Comparison of ENCODE assay signal across 8 mouse cellular contexts in the genomic region with DNA sequence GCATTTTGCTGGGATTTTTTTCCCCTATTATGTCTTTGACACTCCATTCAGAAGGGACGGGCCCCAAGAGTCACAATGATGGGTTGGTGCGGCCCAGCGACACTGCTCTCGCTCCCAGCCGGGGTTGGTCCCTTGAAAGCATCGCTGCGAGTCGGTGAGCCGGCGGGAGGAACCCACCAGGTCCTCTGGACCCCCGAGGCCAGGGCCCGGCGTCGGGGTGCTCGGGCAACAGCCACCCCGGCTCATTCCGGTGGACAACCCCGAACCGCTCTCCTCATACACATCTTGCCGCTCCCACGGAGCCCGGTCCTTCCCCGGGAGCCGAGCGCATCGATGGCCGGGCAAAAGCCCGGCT. TPM values are rescaled to one million over a fixed set of nuclear protein-coding genes. Genes with fewer than 3 reads are reported as not detected.
DNase-seq lines count a peak whose midpoint lies in the region; ATAC-seq and TF ChIP-seq lines count a peak whose summit lies in the region.

No protein-coding gene starts in this region.

- DNase-seq in kidney, adult 2 months = no peak
- DNase-seq in kidney, postnatal 10 days = no peak
- DNase-seq in cerebellum, postnatal 14 days = no peak
- no peak for DNase-seq in thymus, postnatal 0 days (ENCODE audit: low spot score)
- no peak for DNase-seq in adrenal gland, adult (ENCODE audit: inconsistent age in 2 of 2, low spot score in 1 of 2)

- TF ChIP-seq POLR2A in kidney, adult 2 months (IDR thresholded peaks at IDR 0.05; ENCODE audit: low read depth, low read length) = no peak
- TF ChIP-seq POLR2A in bone marrow, adult 2 months (IDR thresholded peaks at IDR 0.05; ENCODE audit: borderline replicate concordance, control insufficient read depth, low read depth, low read length) = no peak; the same call in 1 of the 2 replicates

- no peaks in the 10 kb centered on the region for H3K27me3 ChIP-seq in kidney, adult 2 months (replicated peaks; ENCODE audit: control insufficient read depth, insufficient read depth, low read length)
- H3K27me3 ChIP-seq in hindbrain, embryonic 12.5 days = no peaks in the 10 kb centered on the region
- H3K27me3 ChIP-seq in midbrain, embryonic 12.5 days = no peaks in the 10 kb centered on the region

- peak overlapping the region; percentile 67 for H3K4me2 ChIP-seq in hindbrain, embryonic 12.5 days (replicated peaks)
- H3K4me2 ChIP-seq in midbrain, embryonic 12.5 days (replicated peaks) = peak overlapping the region; percentile 85

- H3K36me3 ChIP-seq in kidney, adult 2 months (ENCODE audit: control insufficient read depth, insufficient read depth, low read length) = no peaks in the 10 kb centered on the region
- H3K36me3 ChIP-seq in hindbrain, embryonic 12.5 days = peaks cover 3% of the 10 kb centered on the region; the same call in 1 of the 2 replicates
- no peaks in the 10 kb centered on the region for H3K36me3 ChIP-seq in midbrain, embryonic 12.5 days

- no peaks in the 10 kb centered on the region for H3K9me3 ChIP-seq in hindbrain, embryonic 12.5 days (replicated peaks)
- no peaks in the 10 kb centered on the region for H3K9me3 ChIP-seq in midbrain, embryonic 12.5 days

- under 1% methylated on average over 28 of the region's 28 CpGs for WGBS in kidney, adult 2 months
- WGBS in bone marrow, adult 2 months = under 1% methylated on average over 28 of the region's 28 CpGs
- whole genome bisulfite sequencing in hindbrain, embryonic 12.5 days = under 1% methylated on average over 28 of the region's 28 CpGs
- WGBS in midbrain, embryonic 12.5 days = under 1% methylated on average over 28 of the region's 28 CpGs

- H3K9ac ChIP-seq in hindbrain, embryonic 12.5 days = peak overlapping the region; percentile 96
- peak overlapping the region; percentile 96 for H3K9ac ChIP-seq in midbrain, embryonic 12.5 days (replicated peaks)

- peaks cover 7% of the 10 kb centered on the region for H3K4me1 ChIP-seq in kidney, adult 2 months (ENCODE audit: control insufficient read depth, insufficient read depth, low read length)
- peaks cover 2% of the 10 kb centered on the region; the same call in 1 of the 2 replicates for H3K4me1 ChIP-seq in bone marrow, adult 2 months (ENCODE audit: control insufficient read depth, insufficient read depth, low read length)
- H3K4me1 ChIP-seq in hindbrain, embryonic 12.5 days = peaks cover 20% of the 10 kb centered on the region
- H3K4me1 ChIP-seq in midbrain, embryonic 12.5 days = peaks cover 26% of the 10 kb centered on the region

- ATAC-seq in hindbrain, embryonic 12.5 days (ENCODE audit: low FRiP score) = peak; percentile 54; the same call in 1 of the 2 replicates
- ATAC-seq in midbrain, embryonic 12.5 days (ENCODE audit: low FRiP score, low read depth) = peak; percentile 51

- peak overlapping the region; percentile 88 for H3K4me3 ChIP-seq in kidney, adult 2 months (ENCODE audit: insufficient read depth, low read depth, low read length)
- peak overlapping the region; percentile 88 for H3K4me3 ChIP-seq in bone marrow, adult 2 months (replicated peaks; ENCODE audit: control insufficient read depth, low read depth, low read length)
- H3K4me3 ChIP-seq in hindbrain, embryonic 12.5 days = peak overlapping the region; percentile 92
- peak overlapping the region; percentile 92 for H3K4me3 ChIP-seq in midbrain, embryonic 12.5 days

- H3K27ac ChIP-seq in kidney, adult 2 months (ENCODE audit: insufficient read depth, low read depth, low read length) = peak overlapping the region; percentile 91; the same call in 1 of the 2 replicates
- H3K27ac ChIP-seq in bone marrow, adult 2 months (ENCODE audit: control insufficient read depth, insufficient read depth, low read depth, low read length, poor library complexity) = peak overlapping the region; percentile 88
- H3K27ac ChIP-seq in hindbrain, embryonic 12.5 days = peak overlapping the region; percentile 98
- peak overlapping the region; percentile 98 for H3K27ac ChIP-seq in midbrain, embryonic 12.5 days (replicated peaks)

- TF ChIP-seq CTCF in kidney, adult 2 months (conservative IDR thresholded peaks at IDR 0.05; ENCODE audit: insufficient read depth, insufficient read length, low read depth, low read length) = no peak
- no peak for TF ChIP-seq CTCF in bone marrow, adult 2 months (IDR thresholded peaks at IDR 0.05; ENCODE audit: control insufficient read depth, insufficient read depth, low read length)

RNA-seq across cellular contexts. Expression of gene Cul5, which starts 3.2 kb away (rescaled TPM):
- polyA plus RNA-seq in kidney, adult 2 months (2012; rRNA removed) = 4.2 and 5.4 TPM in 2 replicates
- polyA plus RNA-seq in bone marrow, adult 2 months (2011; ENCODE audit: insufficient read depth, insufficient read length, low replicate concordance, missing spikeins) = 8.6 and 13.0 TPM in 2 replicates
- polyA plus RNA-seq in hindbrain, embryonic 12.5 days (2016; fragmentation: Nextera tagmentation; extraction: Ambion mirVana) = 49.1 and 49.8 TPM in 2 replicates
- 48.9 and 51.2 TPM in 2 replicates for polyA plus RNA-seq in midbrain, embryonic 12.5 days (2016; fragmentation: Nextera tagmentation; extraction: Ambion mirVana)
- polyA plus RNA-seq in thymus, postnatal 0 days (2015; fragmentation: Nextera tagmentation; extraction: Ambion mirVana) = 30.3 and 34.5 TPM in 2 replicates

RNA-seq across cellular contexts. Expression of gene Rab39, which starts 39.4 kb away (rescaled TPM):
- polyA plus RNA-seq in kidney, adult 2 months (2012; rRNA removed) = 0.08 and 0.11 TPM in 2 replicates
- 0.54 TPM in 1 of 2 replicates, not detected in the other for polyA plus RNA-seq in bone marrow, adult 2 months (2011; ENCODE audit: insufficient read depth, insufficient read length, low replicate concordance, missing spikeins)
- polyA plus RNA-seq in hindbrain, embryonic 12.5 days (2016; fragmentation: Nextera tagmentation; extraction: Ambion mirVana) = 3.1 and 3.2 TPM in 2 replicates
- 3.9 and 4.9 TPM in 2 replicates for polyA plus RNA-seq in midbrain, embryonic 12.5 days (2016; fragmentation: Nextera tagmentation; extraction: Ambion mirVana)
- polyA plus RNA-seq in thymus, postnatal 0 days (2015; fragmentation: Nextera tagmentation; extraction: Ambion mirVana) = 0.39 and 0.42 TPM in 2 replicates

RNA-seq across cellular contexts. Expression of gene Acat1, which starts 56.5 kb away (rescaled TPM):
- polyA plus RNA-seq in kidney, adult 2 months (2012; rRNA removed) = 134 and 154 TPM in 2 replicates
- 22.7 and 23.0 TPM in 2 replicates for polyA plus RNA-seq in bone marrow, adult 2 months (2011; ENCODE audit: insufficient read depth, insufficient read length, low replicate concordance, missing spikeins)
- polyA plus RNA-seq in hindbrain, embryonic 12.5 days (2016; fragmentation: Nextera tagmentation; extraction: Ambion mirVana) = 82.6 and 103 TPM in 2 replicates
- 60.3 and 62.0 TPM in 2 replicates for polyA plus RNA-seq in midbrain, embryonic 12.5 days (2016; fragmentation: Nextera tagmentation; extraction: Ambion mirVana)
- 88.6 and 99.1 TPM in 2 replicates for polyA plus RNA-seq in thymus, postnatal 0 days (2015; fragmentation: Nextera tagmentation; extraction: Ambion mirVana)
